Mouse (Mus musculus) gastrocnemius, adult 2 months (tissue): ENCODE results near the gene Plekho2. TPM values are rescaled to one million over a fixed set of nuclear protein-coding genes. Genes with fewer than 3 reads are reported as not detected.

Experiments
- DNase-seq: peaks from one replicate; pipeline ENCODE4 v3.0.0; 2022
- H3K27ac ChIP-seq: fragments of 200-600 bp; 2 replicates; pipeline ENCODE4 v1.8.1; 2022; ENCODE audit warnings: mild to moderate bottlenecking
- H3K4me3 ChIP-seq: fragments of 200-600 bp; 2 replicates; pipeline ENCODE4 v1.8.1; 2022; ENCODE audit warnings: mild to moderate bottlenecking, moderate library complexity
- CTCF ChIP-seq: fragments of 200-600 bp; IDR thresholded peaks from 2 replicates; pipeline ENCODE4 v1.8.1; 2022; ENCODE audit warnings: antibody characterized with exemption, mild to moderate bottlenecking, moderate library complexity
- intact Hi-C: fragments of 180-260 bp; cut with DNase I; formaldehyde crosslinking; loops from one replicate; pipeline ENCODE4 v1.15.1; 2025
- total RNA-seq, 2 experiments: library from RNA; stranded (reverse); gene quantifications; 2 replicates each; pipeline ENCODE4 v1.2.3; 2021

Plekho2 gene
- total RNA-seq, 2 experiments from 2014 or later: 4.4 to 4.5 TPM

DNA sequence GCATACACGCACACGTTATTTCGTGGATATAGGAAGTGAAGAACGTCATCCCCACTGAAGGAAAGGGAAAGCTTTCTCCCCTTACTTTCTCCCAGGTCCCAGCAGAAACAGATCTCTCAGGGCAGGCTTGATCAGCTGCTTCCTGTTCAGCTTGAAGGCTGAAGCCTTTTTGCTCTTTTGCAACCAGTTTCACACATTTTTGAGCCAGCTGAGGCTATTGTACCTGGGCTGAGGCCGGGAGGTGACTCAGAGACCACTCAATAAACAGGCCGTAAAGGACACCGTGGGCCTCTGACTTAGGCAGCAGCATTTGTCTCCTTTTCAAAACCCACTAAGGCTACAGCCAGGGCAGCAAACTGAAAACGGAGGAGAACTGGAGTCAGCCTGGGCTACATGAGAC is 46.9 kb downstream of the Plekho2 start:
- Histone ChIP-seq H3K4me3 (no peak overlapping the region), H3K27ac (peak overlapping the region; percentile 24; the same call in 1 of the 2 replicates)
- intact Hi-C loops: no loop called here
- no peak for DNase-seq
- TF ChIP-seq CTCF: no peak

DNA sequence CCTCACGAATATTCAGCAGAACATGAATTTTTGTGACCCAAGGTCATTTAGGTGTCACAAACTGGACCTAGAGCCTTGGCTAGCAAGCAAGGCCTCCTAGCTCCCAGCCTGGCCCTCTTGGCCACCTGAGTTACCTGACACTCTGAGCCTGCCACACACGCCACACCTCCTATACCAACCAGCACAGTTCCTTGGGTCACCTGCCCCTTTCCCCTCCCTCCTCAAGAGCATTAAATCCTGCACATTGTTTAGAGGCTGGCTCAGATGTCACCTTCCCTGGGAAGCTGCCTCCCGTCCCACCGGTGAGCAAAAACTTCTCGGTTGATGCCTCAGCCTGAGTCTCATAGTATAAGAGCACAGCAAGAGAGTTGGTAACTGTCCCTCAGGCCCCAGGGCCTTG is 48.6 kb downstream of the Plekho2 start:
- intact Hi-C loops: no loop called here
- no peak overlapping the region for H3K4me3 ChIP-seq
- H3K27ac ChIP-seq: no peak overlapping the region
- no peak for DNase-seq
- TF ChIP-seq CTCF: no peak

DNA sequence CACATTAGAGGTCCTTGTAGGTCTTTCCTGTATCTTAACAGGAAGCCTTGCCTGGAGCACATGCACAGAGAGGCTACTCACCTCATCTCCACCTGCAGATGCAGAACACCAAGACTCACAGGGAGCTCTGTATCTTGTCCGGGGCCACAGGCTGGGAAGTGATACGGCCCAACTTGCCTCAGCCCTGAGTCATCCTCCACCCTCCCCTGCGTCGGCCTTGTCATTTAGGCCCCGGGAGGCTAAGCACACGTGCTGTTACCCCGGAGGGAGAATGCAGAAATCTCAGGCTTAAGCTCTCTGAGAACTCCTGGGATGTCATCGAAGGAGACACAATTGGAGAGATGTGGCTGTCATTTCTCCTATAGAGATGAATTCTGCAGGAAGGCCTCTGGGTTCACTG is 50.2 kb downstream of the Plekho2 start:
- Histone ChIP-seq H3K4me3 (no peak overlapping the region), H3K27ac (no peak overlapping the region)
- DNase-seq: no peak
- intact Hi-C loops: loop anchor here (10.0 kb wide), 1 partner anchor 135 kb away; the partner anchor contains the start of gene Oaz2
- no peak for TF ChIP-seq CTCF

DNA sequence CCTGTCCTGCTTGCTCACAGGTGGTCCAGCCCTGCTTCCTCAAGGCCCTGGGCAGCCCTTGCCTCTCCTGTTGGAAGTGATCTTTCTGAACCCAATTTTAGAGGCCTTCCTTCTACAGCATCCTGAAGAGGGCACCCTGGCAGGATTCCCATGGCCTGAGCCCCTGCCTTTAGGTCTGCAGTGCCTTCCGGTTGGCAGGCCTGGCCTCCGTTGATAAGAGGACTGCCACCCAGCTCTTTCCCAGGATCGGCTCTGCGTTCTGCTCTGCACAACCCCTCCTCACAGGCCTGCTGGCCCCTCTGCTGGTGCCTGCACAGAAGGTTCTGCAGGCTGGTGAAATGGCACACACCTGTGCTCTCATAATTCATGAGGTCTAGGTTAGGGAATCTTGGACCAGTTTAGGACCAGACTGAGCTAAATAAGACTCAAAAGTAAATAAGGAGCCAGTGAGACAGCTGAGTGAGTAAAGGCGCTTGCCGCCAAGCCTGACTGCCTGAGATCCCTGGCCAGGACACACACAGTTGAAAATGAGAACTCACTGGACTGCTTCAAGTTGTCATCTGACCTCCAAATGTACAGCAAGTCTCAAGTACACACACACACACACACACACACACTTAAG is 51.3 kb downstream of the Plekho2 start:
- no peak for TF ChIP-seq CTCF
- intact Hi-C loops: loop anchor here (10.0 kb wide), 1 partner anchor 136 kb away; the partner anchor contains the start of gene Oaz2

DNA sequence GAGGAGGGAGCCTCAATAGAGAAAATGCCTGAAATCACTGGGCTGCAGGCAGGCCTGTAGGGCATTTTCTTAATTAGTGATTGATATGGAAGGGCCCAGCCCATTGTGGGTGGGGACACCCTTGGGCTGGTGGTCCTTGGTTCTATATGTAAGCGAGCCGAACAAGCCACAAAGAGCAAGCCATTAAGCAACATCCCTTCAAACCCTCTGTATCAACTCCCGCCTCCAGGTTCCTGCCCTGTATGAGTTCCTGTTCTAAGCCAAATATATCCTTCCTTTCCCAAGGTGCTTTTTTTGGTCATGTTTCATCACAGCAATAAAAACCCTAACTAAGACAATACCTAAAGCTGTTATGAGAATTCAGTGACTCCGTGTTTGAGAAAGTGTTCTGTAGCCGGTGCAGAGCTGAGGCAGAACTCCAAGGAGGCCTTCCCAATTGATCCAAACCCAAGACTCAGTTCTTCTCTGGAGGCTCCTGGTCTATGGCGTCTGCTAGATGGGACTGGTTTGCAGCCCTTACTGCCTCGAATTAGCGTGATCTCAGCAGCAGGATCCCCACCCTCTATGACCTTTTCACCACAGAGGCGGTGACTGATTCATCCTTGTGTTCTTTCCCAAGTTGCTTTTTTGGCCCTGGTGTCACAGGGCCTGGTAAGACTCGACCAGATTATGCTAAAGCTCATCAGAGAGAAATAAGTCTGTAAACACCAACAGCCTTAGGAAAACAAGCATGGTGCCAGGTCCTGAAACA is 54.2 kb downstream of the Plekho2 start:
- peak; percentile 44 for DNase-seq
- TF ChIP-seq CTCF: no peak
- no peak overlapping the region for H3K4me3 ChIP-seq
- intact Hi-C loops: loop anchor here (10.0 kb wide), 1 partner anchor 139 kb away; the partner anchor contains the start of gene Oaz2
- H3K27ac ChIP-seq: peak overlapping the region; percentile 64

More for the DNA sequence above, 51.3 kb downstream of the Plekho2 start:
- Histone ChIP-seq H3K27ac (peak overlapping the region; percentile 65), H3K4me3 (no peak overlapping the region)
- peak; percentile 63 for DNase-seq

DNA sequence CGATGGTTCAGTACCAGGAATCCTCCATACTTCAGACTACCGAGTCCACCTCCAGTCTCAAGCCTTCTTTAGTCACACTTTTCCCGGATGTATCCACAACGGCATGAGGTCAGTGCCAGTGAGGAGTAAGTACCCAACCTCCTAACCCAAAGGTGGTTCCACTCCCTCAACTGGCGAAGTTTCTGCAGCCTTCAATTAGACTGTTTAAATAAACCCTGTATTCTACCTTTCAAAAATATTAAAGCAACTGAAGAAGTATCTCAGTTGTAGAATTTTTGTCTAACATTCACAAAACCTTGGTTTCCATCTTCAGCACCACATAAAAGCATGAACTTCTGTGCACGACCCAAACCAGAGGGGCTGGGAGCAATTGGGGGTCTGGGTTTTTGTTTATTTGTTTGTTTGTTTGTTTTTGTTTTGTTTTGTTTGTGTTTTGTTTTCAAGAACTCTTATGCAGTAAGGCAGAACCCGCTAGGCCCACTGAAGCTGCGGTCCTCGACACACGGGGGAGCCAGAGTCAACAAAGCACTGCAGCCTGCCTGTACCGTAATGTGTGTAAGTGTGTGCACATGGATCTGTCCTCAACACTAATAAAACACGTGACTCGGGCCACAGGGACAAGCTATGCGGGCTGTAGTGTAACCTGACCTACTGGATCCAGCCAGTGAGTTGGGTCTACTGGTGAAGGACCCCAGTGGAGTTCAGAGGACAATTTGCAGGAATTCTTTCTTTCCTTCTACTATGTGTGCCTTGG is 56.1 kb downstream of the Plekho2 start:
- peak; percentile 99 for TF ChIP-seq CTCF
- peak; percentile 86 for DNase-seq
- Histone ChIP-seq H3K27ac (no peak overlapping the region; the same call in 1 of the 2 replicates), H3K4me3 (no peak overlapping the region)
- intact Hi-C loops: loop anchor here (1.0 to 10.0 kb wide), 2 partner anchors 57 to 141 kb away; partner anchors contain the start of genes Oaz2 and Plekho2

DNA sequence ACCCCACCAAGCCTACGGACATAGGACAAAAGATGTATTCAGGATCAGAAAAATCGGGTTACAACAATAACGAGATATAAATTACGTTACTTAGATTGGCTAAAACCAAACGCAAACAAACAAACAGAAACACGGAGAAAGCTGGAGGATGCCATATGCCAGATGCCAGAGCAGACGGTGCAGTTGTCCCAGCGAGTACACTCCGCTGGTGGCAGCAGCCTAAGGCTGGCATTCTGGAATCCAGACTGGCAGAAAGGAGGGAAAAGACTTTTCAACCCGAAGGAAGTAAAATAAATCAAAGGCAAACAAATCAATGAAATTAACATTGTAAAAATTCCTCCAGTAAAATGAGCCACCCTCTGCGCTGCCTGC is 59.3 kb downstream of the Plekho2 start:
- TF ChIP-seq CTCF: no peak
- Histone ChIP-seq H3K4me3 (peak overlapping the region; percentile 35; the same call in 1 of the 2 replicates), H3K27ac (no peak overlapping the region)
- intact Hi-C loops: loop anchor here (10.0 kb wide), 1 partner anchor 144 kb away; the partner anchor contains the start of gene Oaz2
- no peak for DNase-seq

DNA sequence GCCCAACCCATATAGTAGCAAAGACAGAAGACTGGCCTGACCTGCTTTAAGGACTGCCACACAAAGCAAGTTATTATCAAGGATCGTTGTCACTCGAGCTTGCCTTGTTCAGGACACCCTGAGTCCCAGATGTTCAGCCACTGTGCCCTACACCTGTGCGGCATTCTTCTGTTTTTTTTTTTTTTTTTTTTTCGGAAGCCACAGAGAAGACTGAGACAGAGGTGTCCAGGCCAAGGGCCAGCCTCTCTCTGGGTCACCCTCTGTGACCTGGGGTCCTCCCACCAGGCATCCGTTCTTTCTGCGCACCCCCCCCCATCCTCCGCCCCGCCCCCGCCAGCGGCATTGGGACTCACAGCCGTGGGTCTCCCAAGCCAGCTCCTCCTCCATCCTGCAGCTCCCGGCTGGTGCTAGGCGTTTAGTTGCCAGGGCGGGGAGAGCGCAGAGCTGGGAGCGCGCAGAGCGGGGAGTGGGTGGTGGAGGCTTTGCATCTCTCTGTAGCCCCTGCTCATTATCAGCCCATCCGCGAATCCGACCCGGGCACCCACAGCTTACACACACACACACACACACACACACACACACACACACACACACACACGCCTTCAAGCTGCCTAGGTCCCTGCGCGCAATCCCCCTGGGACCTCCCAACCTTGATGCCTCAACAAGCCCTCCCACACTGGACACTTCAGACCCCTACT is 59.9 kb downstream of the Plekho2 start, which contains the start of gene Ankdd1a:
Gene Ankdd1a (minus strand): TSS at position 387 of the 698 bp plus-strand sequence.
- intact Hi-C loops: loop anchor here (10.0 kb wide), 1 partner anchor 145 kb away; the partner anchor contains the start of gene Oaz2
- TF ChIP-seq CTCF: no peak
- no peak for DNase-seq
- H3K4me3 ChIP-seq: peak within 1 kb of the TSS; percentile 35; the same call in 1 of the 2 replicates
- no peak within 1 kb of the TSS for H3K27ac ChIP-seq

DNA sequence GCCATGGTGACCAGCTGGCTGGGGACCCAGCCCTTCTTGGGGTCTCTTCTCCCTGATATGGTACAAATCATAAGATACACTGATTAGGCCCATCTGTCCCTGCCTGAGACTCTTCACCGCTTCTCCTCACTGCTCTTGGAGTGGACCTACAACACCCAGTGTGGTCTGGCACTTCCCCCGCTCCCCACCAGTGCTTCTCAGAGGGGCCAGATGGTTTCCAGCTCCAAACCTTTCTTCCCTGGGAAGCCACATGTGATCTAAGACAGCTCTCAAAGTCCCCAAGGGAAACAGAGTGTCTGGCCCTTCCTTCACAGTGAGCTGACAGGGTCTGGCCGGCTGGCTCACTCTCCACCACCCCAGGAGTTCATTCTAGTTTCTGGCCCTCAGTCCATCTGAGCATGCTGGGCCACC is 65.0 kb downstream of the Plekho2 start:
- intact Hi-C loops: no loop called here
- no peak for TF ChIP-seq CTCF
- DNase-seq: no peak
- H3K27ac ChIP-seq: no peak overlapping the region
- no peak overlapping the region for H3K4me3 ChIP-seq

DNA sequence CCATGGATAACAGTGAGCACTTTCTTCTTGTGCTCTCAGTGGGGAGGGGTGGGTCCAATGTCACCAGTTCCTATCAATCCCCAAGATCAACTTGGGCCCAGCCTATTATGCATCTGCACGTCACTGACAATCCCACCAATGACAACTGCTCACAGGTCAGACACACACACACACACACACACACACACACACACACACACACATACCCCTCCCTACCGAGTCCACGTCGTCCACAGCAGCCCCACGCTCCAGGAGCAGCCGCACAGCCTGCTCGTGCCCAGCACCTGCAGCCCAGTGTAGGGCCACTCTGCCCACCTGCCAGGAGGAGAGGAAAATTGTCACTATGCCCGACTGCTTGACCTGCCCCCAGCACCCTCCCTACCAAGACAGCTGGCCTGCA is 65.4 kb downstream of the Plekho2 start:
- H3K4me3 ChIP-seq: no peak overlapping the region
- TF ChIP-seq CTCF: no peak
- no peak overlapping the region for H3K27ac ChIP-seq
- intact Hi-C loops: no loop called here
- no peak for DNase-seq

DNA sequence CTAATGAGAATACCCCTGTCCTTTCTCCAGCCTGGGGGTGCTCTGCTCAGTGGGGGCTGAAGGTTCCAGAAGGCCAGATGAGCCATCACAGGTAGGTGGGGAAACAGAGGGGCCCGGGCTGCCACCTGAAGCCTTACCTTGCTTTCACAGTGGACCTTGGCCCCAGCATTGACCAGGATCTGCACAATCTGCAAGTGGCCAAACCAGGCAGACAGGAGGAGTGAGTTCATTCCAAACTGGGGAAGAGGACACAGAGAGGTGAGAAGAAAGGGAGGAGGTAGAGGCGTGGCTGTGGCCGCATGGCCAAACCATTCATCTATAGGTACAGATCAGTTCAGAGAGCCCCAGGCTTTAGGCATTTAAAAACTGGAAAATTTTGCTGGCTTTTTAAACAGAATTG is 67.3 kb downstream of the Plekho2 start:
- intact Hi-C loops: no loop called here
- H3K27ac ChIP-seq: no peak overlapping the region
- H3K4me3 ChIP-seq: no peak overlapping the region
- DNase-seq: no peak
- no peak for TF ChIP-seq CTCF

DNA sequence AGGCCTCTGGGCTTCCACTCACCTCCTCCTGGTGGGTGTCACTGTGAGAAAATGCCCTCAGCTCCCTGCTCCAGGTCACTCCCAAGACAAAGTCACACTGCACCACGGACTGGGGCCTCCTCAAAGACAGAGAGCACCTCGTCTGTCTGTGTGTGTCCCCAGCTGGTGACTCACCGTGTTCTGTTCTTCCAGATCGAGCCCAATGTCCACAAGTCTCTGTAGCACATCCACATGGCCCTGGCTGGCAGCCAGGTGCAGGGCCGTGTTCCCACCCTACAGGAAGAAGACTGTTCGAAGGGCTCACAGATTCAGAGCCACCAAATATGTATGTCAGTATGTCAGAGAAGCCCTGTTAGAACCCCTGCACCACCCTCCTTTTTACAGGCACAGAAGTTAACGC is 71.4 kb downstream of the Plekho2 start:
- Histone ChIP-seq H3K4me3 (no peak overlapping the region), H3K27ac (no peak overlapping the region)
- intact Hi-C loops: no loop called here
- TF ChIP-seq CTCF: no peak
- no peak for DNase-seq
